Comparison of ENCODE assay signal across 27 mouse cellular contexts in the genomic region with DNA sequence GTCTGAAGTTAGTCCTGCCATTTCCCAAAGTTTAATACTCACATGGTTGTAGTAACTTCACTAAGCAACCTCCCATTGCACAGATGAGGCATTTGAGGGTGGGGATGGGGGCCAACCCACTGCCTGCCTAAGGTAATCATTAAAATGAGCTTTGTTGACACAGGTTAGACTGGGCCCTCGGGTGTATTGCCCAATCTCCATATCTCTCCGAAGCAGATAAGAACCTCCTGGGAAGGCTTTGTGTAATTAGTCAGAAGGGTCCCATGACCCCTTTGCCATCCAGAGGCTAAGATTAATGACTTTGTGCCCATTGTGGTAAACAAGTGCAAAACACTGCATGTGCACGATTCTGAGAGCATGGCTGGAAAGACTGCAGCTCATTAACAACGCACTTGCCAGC. TPM values are rescaled to one million over a fixed set of nuclear protein-coding genes. Genes with fewer than 3 reads are reported as not detected.
DNase-seq lines count a peak whose midpoint lies in the region; ATAC-seq and TF ChIP-seq lines count a peak whose summit lies in the region.
"Had no signal": no experiment of that assay in that cellular context is flagged by ENCODE, and none has a peak within 500 bp of the region (broad histone marks: within the 10 kb centered on the region; RNA-seq: fewer than 3 reads in every experiment).

No protein-coding gene starts in this region.

- H3K9ac ChIP-seq in liver, adult 2 months (ENCODE audit: low read depth, low read length), result no peak overlapping the region
- no peak overlapping the region for H3K9ac ChIP-seq in liver, embryonic 16.5 days (ENCODE audit: low read depth, low read length)
- H3K9ac ChIP-seq: forebrain, postnatal 0 days; heart, embryonic 13.5 days; hindbrain, embryonic 15.5 days had no signal

- H3K36me3 ChIP-seq in heart, embryonic 10.5 days, result no peaks in the 10 kb centered on the region
- peaks cover 2% of the 10 kb centered on the region for H3K36me3 ChIP-seq in liver, adult 2 months (ENCODE audit: control insufficient read depth, insufficient read depth, low read length)
- H3K36me3 ChIP-seq in liver, embryonic 16.5 days (ENCODE audit: control insufficient read depth, insufficient read depth), result no peaks in the 10 kb centered on the region
- H3K36me3 ChIP-seq: embryonic facial prominence, embryonic 10.5 days; heart, embryonic 13.5 days; hindbrain, embryonic 15.5 days; midbrain, embryonic 10.5 days had no signal

- H3K4me2 ChIP-seq in liver, embryonic 16.5 days (ENCODE audit: low read depth, low read length), result no peak overlapping the region
- H3K4me2 ChIP-seq: heart, embryonic 13.5 days; hindbrain, embryonic 15.5 days had no signal

- no peaks in the 10 kb centered on the region for H3K27me3 ChIP-seq in heart, embryonic 10.5 days (ENCODE audit: insufficient read depth, poor library complexity, severe bottlenecking)
- H3K27me3 ChIP-seq in liver, adult 2 months (ENCODE audit: control insufficient read depth, insufficient read depth, low read length), result no peaks in the 10 kb centered on the region
- H3K27me3 ChIP-seq in liver, embryonic 16.5 days (ENCODE audit: control insufficient read depth, insufficient read depth, low read depth, low read length), result no peaks in the 10 kb centered on the region
- H3K27me3 ChIP-seq: heart, embryonic 13.5 days; hindbrain, embryonic 15.5 days had no signal

- TF ChIP-seq CTCF in liver, adult 2 months (IDR thresholded peaks at IDR 0.05; ENCODE audit: low read depth, low read length), result no peak

- DNase-seq in heart, embryonic 10.5 days (ENCODE audit: low spot score), result peak; percentile 51
- no peak for DNase-seq in heart, postnatal 4 days
- peak; percentile 97 for DNase-seq in liver, adult 2 months (ENCODE audit: extremely low read depth, low read depth, low spot score)
- peak; percentile 84 for DNase-seq in yolk sac, embryonic 10.5 days (ENCODE audit: low spot score)
- no peak for DNase-seq in left cerebral cortex, postnatal 25 days (ENCODE audit: low spot score in 2 of 2)
- no peak for DNase-seq in thymus, postnatal 36 days
- no peak for DNase-seq in left cerebral cortex, postnatal 36 days (ENCODE audit: low spot score in 2 of 2)
- DNase-seq: adrenal gland, postnatal 36 days; cerebellum, adult 9-10 months; forebrain, postnatal 0 days; gastrocnemius, postnatal 14 days; heart, adult 18-20 months; heart, postnatal 14 days; kidney, adult 11 months; kidney, postnatal 4 days; right cerebral cortex, postnatal 4 days had no signal

- WGBS in heart, embryonic 10.5 days, result 55% methylated on average over 4 of the region's 4 CpGs
- WGBS in liver, adult 2 months, result 10% methylated on average over 4 of the region's 4 CpGs
- WGBS in liver, embryonic 16.5 days (ENCODE audit: insufficient replicate concordance), result 28% methylated on average over 4 of the region's 4 CpGs

- H3K4me1 ChIP-seq in heart, embryonic 10.5 days, result no peaks in the 10 kb centered on the region
- peaks cover 25% of the 10 kb centered on the region for H3K4me1 ChIP-seq in liver, adult 2 months (ENCODE audit: control insufficient read depth, insufficient read depth, low read length)
- H3K4me1 ChIP-seq in liver, embryonic 16.5 days (ENCODE audit: control insufficient read depth, low read depth, low read length), result no peaks in the 10 kb centered on the region
- H3K4me1 ChIP-seq: embryonic facial prominence, embryonic 10.5 days; heart, embryonic 13.5 days; hindbrain, embryonic 15.5 days; midbrain, embryonic 10.5 days had no signal

- H3K79me2 ChIP-seq in liver, adult 2 months (ENCODE audit: control insufficient read depth, insufficient read depth, low read length), result no peaks in the 10 kb centered on the region

- H3K9me3 ChIP-seq in heart, embryonic 10.5 days, result no peaks in the 10 kb centered on the region
- no peaks in the 10 kb centered on the region for H3K9me3 ChIP-seq in liver, embryonic 16.5 days (replicated peaks; ENCODE audit: control insufficient read depth, low read length)
- H3K9me3 ChIP-seq: embryonic facial prominence, embryonic 10.5 days; heart, embryonic 13.5 days; hindbrain, embryonic 15.5 days; midbrain, embryonic 10.5 days had no signal

- H3K4me3 ChIP-seq in heart, embryonic 10.5 days, result no peak overlapping the region
- H3K4me3 ChIP-seq in liver, adult 2 months (ENCODE audit: insufficient read depth, low read depth, low read length), result no peak overlapping the region
- H3K4me3 ChIP-seq in liver, embryonic 16.5 days (ENCODE audit: low read depth, low read length), result no peak overlapping the region
- H3K4me3 ChIP-seq: embryonic facial prominence, embryonic 10.5 days; heart, embryonic 13.5 days; hindbrain, embryonic 15.5 days; midbrain, embryonic 10.5 days; myocyte had no signal

- no peak overlapping the region for H3K27ac ChIP-seq in heart, embryonic 10.5 days
- peak overlapping the region; percentile 74 for H3K27ac ChIP-seq in liver, adult 2 months (replicated peaks; ENCODE audit: insufficient read depth, low read depth, low read length)
- H3K27ac ChIP-seq in liver, embryonic 16.5 days (ENCODE audit: low read length), result 0 out of 2 replicates have a peak overlapping the region, but pooled peaks have one; percentile 47
- H3K27ac ChIP-seq: embryonic facial prominence, embryonic 10.5 days; heart, embryonic 13.5 days; hindbrain, embryonic 15.5 days; midbrain, embryonic 10.5 days had no signal

- intact Hi-C loops in left cerebral cortex, postnatal 25 days (cut with DNase I), result no loop called here
- intact Hi-C loops in left cerebral cortex, postnatal 36 days (cut with DNase I), result no loop called here

- TF ChIP-seq POLR2A in liver, adult 2 months (IDR thresholded peaks at IDR 0.05; ENCODE audit: extremely low read depth, insufficient read depth, low read length), result no peak

- ATAC-seq in liver, embryonic 16.5 days (ENCODE audit: low read depth), result peak; percentile 89
- ATAC-seq: forebrain, postnatal 0 days; lung, postnatal 0 days; midbrain, embryonic 16.5 days had no signal

RNA-seq across cellular contexts. Expression of a gene that starts 22.1 kb away (rescaled TPM):
- 0.26 and 1.5 TPM in 2 replicates for polyA plus RNA-seq in heart, embryonic 10.5 days (2016; fragmentation: Nextera tagmentation; extraction: Ambion mirVana)
- total RNA-seq in heart, postnatal 4 days (2021), result under 1 TPM; 0.17 to 0.18 TPM
- total RNA-seq in liver, adult 2 months (2014; rRNA removed), result 185 and 255 TPM in 2 replicates
- 204 and 233 TPM in 2 replicates for polyA plus RNA-seq in liver, adult 2 months (2012; rRNA removed)
- polyA plus RNA-seq in liver, embryonic 16.5 days (2015; fragmentation: Nextera tagmentation; extraction: Ambion mirVana), result 22.6 and 23.3 TPM in 2 replicates
- total RNA-seq in left cerebral cortex, postnatal 25 days (2021), result under 1 TPM; 0.76 to 0.82 TPM
- under 1 TPM; 0.37 to 0.75 TPM for total RNA-seq in left cerebral cortex, postnatal 36 days (2021)
- total RNA-seq: adrenal gland, adult 18-20 months; gastrocnemius, postnatal 14 days; heart, adult 18-20 months; heart, postnatal 14 days had no signal
- polyA plus RNA-seq: midbrain, embryonic 16.5 days; neural tube, embryonic 14.5 days had no signal

RNA-seq across cellular contexts. Expression of a gene that starts 22.7 kb away (rescaled TPM):
- 0.17 and 0.35 TPM in 2 replicates for polyA plus RNA-seq in heart, embryonic 10.5 days (2016; fragmentation: Nextera tagmentation; extraction: Ambion mirVana)
- not detected for total RNA-seq in heart, postnatal 4 days (2021)
- 0.07 and 0.28 TPM in 2 replicates for total RNA-seq in liver, adult 2 months (2014; rRNA removed)
- polyA plus RNA-seq in liver, adult 2 months (2012; rRNA removed), result 0.06 and 0.40 TPM in 2 replicates
- polyA plus RNA-seq in liver, embryonic 16.5 days (2015; fragmentation: Nextera tagmentation; extraction: Ambion mirVana), result 0.04 and 0.11 TPM in 2 replicates
- not detected for total RNA-seq in left cerebral cortex, postnatal 25 days (2021)
- total RNA-seq in left cerebral cortex, postnatal 36 days (2021), result not detected
- total RNA-seq: adrenal gland, adult 18-20 months; adrenal gland, postnatal 36 days; forebrain, postnatal 0 days; gastrocnemius, postnatal 14 days; heart, adult 18-20 months; heart, postnatal 14 days had no signal

RNA-seq across cellular contexts. Expression of a gene that starts 29.2 kb away (rescaled TPM):
- polyA plus RNA-seq in heart, embryonic 10.5 days (2016; fragmentation: Nextera tagmentation; extraction: Ambion mirVana), result 0.05 and 0.33 TPM in 2 replicates
- total RNA-seq in heart, postnatal 4 days (2021), result under 1 TPM; 0.12 to 0.14 TPM
- 293 and 381 TPM in 2 replicates for total RNA-seq in liver, adult 2 months (2014; rRNA removed)
- 284 and 348 TPM in 2 replicates for polyA plus RNA-seq in liver, adult 2 months (2012; rRNA removed)
- 9.7 and 10.0 TPM in 2 replicates for polyA plus RNA-seq in liver, embryonic 16.5 days (2015; fragmentation: Nextera tagmentation; extraction: Ambion mirVana)
- not detected for total RNA-seq in left cerebral cortex, postnatal 25 days (2021)
- total RNA-seq in left cerebral cortex, postnatal 36 days (2021), result under 1 TPM in 1 of 2 experiments, not detected in 1; 0.48 TPM
- polyA plus RNA-seq: forebrain, embryonic 11.5 days; lung, postnatal 0 days; midbrain, embryonic 16.5 days had no signal

Comparison
In these comparisons a context has a peak if more than half of its experiments do, and no peak if none do; other contexts are left out.
1. DNase-seq: peak in heart, embryonic 10.5 days (single experiment), liver, adult 2 months (single experiment) and yolk sac, embryonic 10.5 days (single experiment); none in heart, postnatal 4 days (single experiment), left cerebral cortex, postnatal 25 days (0 of 2), thymus, postnatal 36 days (0 of 2) and left cerebral cortex, postnatal 36 days (0 of 2).
2. RNA of a gene that starts 22.1 kb away (total RNA-seq): 185 to 255 TPM in liver, adult 2 months; 0.76 to 0.82 TPM in left cerebral cortex, postnatal 25 days, 0.37 to 0.75 TPM in left cerebral cortex, postnatal 36 days and 0.17 to 0.18 TPM in heart, postnatal 4 days; every median in the first group is over 100 times any median in the second.
3. RNA of a gene that starts 29.2 kb away (total RNA-seq): 293 to 381 TPM in liver, adult 2 months; 0.48 TPM in left cerebral cortex, postnatal 36 days, not detected in left cerebral cortex, postnatal 25 days and 0.12 to 0.14 TPM in heart, postnatal 4 days; every median in the first group is over 100 times any median in the second.